Mouse (Mus musculus) kidney, adult 2 months (tissue): ENCODE results near the gene Hoxc4.

Experiments used
- CTCF ChIP-seq: fragments of 200-500 bp; conservative IDR thresholded peaks from 2 replicates; pipeline ENCODE4 v1.5.1; 2011; ENCODE audit warnings: low read depth, mild to moderate bottlenecking, control low read depth, low read length, moderate library complexity, mixed read lengths; ENCODE audit not compliant: insufficient read depth, insufficient read length
- POLR2A ChIP-seq: fragments of 200-500 bp; IDR thresholded peaks from one replicate; pipeline ENCODE4 v1.6.1; 2011; ENCODE audit warnings: low read depth, low read length, control low read depth

- no peak for TF ChIP-seq POLR2A
- TF ChIP-seq CTCF = no peak
These were observed 38.4 kb upstream of the Hoxc4 start for GRCm38 (mm10) chr15:102980352-102980751.
